25 mouse cellular contexts compared by ENCODE assay signal in genomic region chr1:87183013-87183412, GRCm38 (mm10). TPM values are rescaled to one million over a fixed set of nuclear protein-coding genes. Genes with fewer than 3 reads are reported as not detected.
DNase-seq lines count a peak whose midpoint lies in the region; TF ChIP-seq lines count a peak whose summit lies in the region.
"Had no signal": no experiment of that assay in that cellular context is flagged by ENCODE, and none has a peak within 500 bp of the region (broad histone marks: within the 10 kb centered on the region; RNA-seq: fewer than 3 reads in every experiment).

TSS of gene Prss56 (plus strand) at chr1:87183313.

- TF ChIP-seq POLR2A in testis, adult 2 months (IDR thresholded peaks at IDR 0.05; ENCODE audit: control insufficient read depth, low read depth, low read length): no peak
- no peak for TF ChIP-seq POLR2A in ES-Bruce4 (IDR thresholded peaks at IDR 0.05; ENCODE audit: insufficient read depth, low read length)
- TF ChIP-seq POLR2A in bone marrow macrophage, adult 2 months (IDR thresholded peaks at IDR 0.05; ENCODE audit: borderline replicate concordance, low read depth, low read length): no peak
- no peak for TF ChIP-seq POLR2A in kidney, adult 2 months (IDR thresholded peaks at IDR 0.05; ENCODE audit: low read depth, low read length)

- H3K36me3 ChIP-seq in testis, adult 2 months (ENCODE audit: control insufficient read depth, insufficient read depth, low read length): no peaks in the 10 kb centered on the region
- H3K36me3 ChIP-seq in ES-Bruce4 (ENCODE audit: control insufficient read depth, insufficient read depth, low read length, poor library complexity, severe bottlenecking): no peaks in the 10 kb centered on the region
- H3K36me3 ChIP-seq in kidney, adult 2 months (ENCODE audit: control insufficient read depth, insufficient read depth, low read length): no peaks in the 10 kb centered on the region
- H3K36me3 ChIP-seq: embryonic facial prominence, embryonic 10.5 days; embryonic facial prominence, embryonic 12.5 days; forebrain, embryonic 15.5 days; G1E had no signal

- no peaks in the 10 kb centered on the region for H3K9me3 ChIP-seq in ES-Bruce4 (replicated peaks; ENCODE audit: control insufficient read depth, insufficient read depth, low read length, poor library complexity, severe bottlenecking)
- H3K9me3 ChIP-seq: embryonic facial prominence, embryonic 10.5 days; embryonic facial prominence, embryonic 12.5 days; forebrain, embryonic 13.5 days; forebrain, embryonic 15.5 days; G1E had no signal

- peaks cover 42% of the 10 kb centered on the region for H3K4me1 ChIP-seq in testis, adult 2 months (ENCODE audit: control insufficient read depth, insufficient read depth, low read length)
- peaks cover 3% of the 10 kb centered on the region for H3K4me1 ChIP-seq in ES-Bruce4 (ENCODE audit: control insufficient read depth, insufficient read depth, low read length)
- peaks cover 26% of the 10 kb centered on the region for H3K4me1 ChIP-seq in bone marrow macrophage, adult 2 months (ENCODE audit: control insufficient read depth, insufficient read depth, low read length)
- no peaks in the 10 kb centered on the region for H3K4me1 ChIP-seq in kidney, adult 2 months (ENCODE audit: control insufficient read depth, insufficient read depth, low read length)

- H3K9ac ChIP-seq in ES-Bruce4 (ENCODE audit: low read depth, poor library complexity, severe bottlenecking): no peak within 1 kb of the TSS
- H3K9ac ChIP-seq: embryonic facial prominence, embryonic 12.5 days; forebrain, embryonic 13.5 days had no signal

- no peak within 1 kb of the TSS for H3K27ac ChIP-seq in testis, adult 2 months (ENCODE audit: control insufficient read depth, insufficient read depth, low read depth, low read length)
- H3K27ac ChIP-seq in ES-Bruce4 (ENCODE audit: insufficient read depth, low read length): no peak within 1 kb of the TSS
- 0 out of 2 replicates have a peak within 1 kb of the TSS, but pooled peaks have one; percentile 75 for H3K27ac ChIP-seq in bone marrow macrophage, adult 2 months (ENCODE audit: insufficient read depth, low read depth, low read length)
- no peak within 1 kb of the TSS for H3K27ac ChIP-seq in kidney, adult 2 months (ENCODE audit: insufficient read depth, low read depth, low read length)
- H3K27ac ChIP-seq: embryonic facial prominence, embryonic 10.5 days; embryonic facial prominence, embryonic 12.5 days; forebrain, embryonic 13.5 days; forebrain, embryonic 15.5 days had no signal

- no peaks in the 10 kb centered on the region for H3K27me3 ChIP-seq in testis, adult 2 months (ENCODE audit: control insufficient read depth, insufficient read depth, low read length)
- H3K27me3 ChIP-seq in ES-Bruce4 (ENCODE audit: control insufficient read depth, insufficient read depth, low read length, poor library complexity, severe bottlenecking): no peaks in the 10 kb centered on the region
- H3K27me3 ChIP-seq in kidney, adult 2 months (replicated peaks; ENCODE audit: control insufficient read depth, insufficient read depth, low read length): 0 out of 2 replicates have a peak, but pooled peaks cover 1% of the 10 kb centered on the region
- H3K27me3 ChIP-seq: Patski had no signal

- WGBS in kidney, adult 2 months: 39% methylated on average over 9 of the region's 9 CpGs

- TF ChIP-seq EP300 in ES-Bruce4 (IDR thresholded peaks at IDR 0.05; ENCODE audit: insufficient read depth, low read depth, low read length): no peak

- no peak for TF ChIP-seq CTCF in testis, adult 2 months (IDR thresholded peaks at IDR 0.05; ENCODE audit: control insufficient read depth, insufficient read depth, insufficient replicate concordance, low read depth, low read length)
- no peak for TF ChIP-seq CTCF in ES-Bruce4 (IDR thresholded peaks at IDR 0.05; ENCODE audit: low read depth, low read length)
- TF ChIP-seq CTCF in bone marrow macrophage, adult 2 months (IDR thresholded peaks at IDR 0.05; ENCODE audit: low read depth, low read length): no peak
- TF ChIP-seq CTCF in kidney, adult 2 months (conservative IDR thresholded peaks at IDR 0.05; ENCODE audit: insufficient read depth, insufficient read length, low read depth, low read length): no peak

- no peak within 1 kb of the TSS; the same call in 1 of the 2 replicates for H3K4me3 ChIP-seq in testis, adult 2 months (ENCODE audit: control insufficient read depth, low read depth, low read length)
- peak within 1 kb of the TSS; percentile 18 for H3K4me3 ChIP-seq in ES-Bruce4 (ENCODE audit: low read depth, low read length)
- no peak within 1 kb of the TSS for H3K4me3 ChIP-seq in bone marrow macrophage, adult 2 months (ENCODE audit: insufficient read depth, low read length)
- no peak within 1 kb of the TSS for H3K4me3 ChIP-seq in kidney, adult 2 months (ENCODE audit: insufficient read depth, low read depth, low read length)
- H3K4me3 ChIP-seq: embryonic facial prominence, embryonic 12.5 days; forebrain, embryonic 13.5 days had no signal

- DNase-seq in testis, postnatal 14 days (ENCODE audit: low spot score): no peak
- no peak for DNase-seq in layer of hippocampus, postnatal 10 days (ENCODE audit: low spot score in 2 of 2)
- no peak for DNase-seq in gastrocnemius, adult 18-20 months (ENCODE audit: low spot score)
- DNase-seq in kidney, adult 2 months: no peak
- DNase-seq: adrenal gland, adult 8-10 months; adrenal gland, postnatal 14 days; adrenal gland, postnatal 36 days; cerebellum, adult 11 months; cerebellum, adult 2 months; cerebellum, adult 9-10 months; cerebellum, postnatal 10 days; cerebellum, postnatal 25 days; forebrain, postnatal 0 days had no signal

RNA-seq across cellular contexts. Expression of gene Prss56, which starts in this region (rescaled TPM):
- 19.1 and 25.3 TPM in 2 replicates for polyA plus RNA-seq in testis, adult 2 months (2012; rRNA removed)
- polyA plus RNA-seq in ES-Bruce4 (2011; ENCODE audit: insufficient read depth, insufficient read length, low read depth, missing spikeins): 0.27 TPM in 1 of 2 replicates, not detected in the other
- polyA plus RNA-seq in bone marrow macrophage, adult 2 months (2012; ENCODE audit: insufficient read depth, insufficient read length, missing spikeins): not detected in 2 replicates
- under 1 TPM in 1 of 2 experiments, not detected in 1; 0.32 TPM for total RNA-seq in layer of hippocampus, postnatal 10 days (2021)
- not detected for total RNA-seq in gastrocnemius, adult 18-20 months (2021)
- not detected in 2 replicates for polyA plus RNA-seq in kidney, adult 2 months (2012; rRNA removed)
- total RNA-seq: adrenal gland, adult 18-20 months; adrenal gland, adult 8-10 months; adrenal gland, postnatal 14 days; adrenal gland, postnatal 36 days; G1E had no signal
- polyA plus RNA-seq: activated CD4-positive, CD25-positive, alpha-beta regulatory T cell, adult 4 months; forebrain, embryonic 11.5 days; G1E had no signal

Comparison
In these comparisons a context has a peak if more than half of its experiments do, and no peak if none do; other contexts are left out.
1. RNA of gene Prss56 (polyA plus RNA-seq): 19.1 to 25.3 TPM in testis, adult 2 months; 0.27 TPM in ES-Bruce4, not detected in bone marrow macrophage, adult 2 months and not detected in kidney, adult 2 months; every median in the first group is over 10 times any median in the second.